Mouse (Mus musculus): Measurements from ENCODE around the gene Lrrn4cl. TPM values are rescaled to one million over a fixed set of nuclear protein-coding genes. Genes with fewer than 3 reads are reported as not detected.
"Not testable (repeated sequence)": the region's sequence is repeated elsewhere in the genome, so short reads cannot be mapped to it uniquely, and the experiment has no call there.

The Lrrn4cl gene
- total RNA-seq, 2 experiments from 2014 or later: 11.5 to 14.0 TPM

GRCm38 (mm10) chr19:8881034-8881392 is 30.4 kb downstream of the Lrrn4cl start:
- DNase-seq: no peak

GRCm38 (mm10) chr19:8883616-8884015 is 33.0 kb downstream of the Lrrn4cl start, which contains the start of the genes Lbhd1 and Gm49403:
TSS of gene Lbhd1 (plus strand) at chr19:8883732.
TSS of gene Gm49403 (plus strand) at chr19:8883930.
- no peak for DNase-seq

- DNase-seq: no peak
These were observed 36.5 kb downstream of the Lrrn4cl start for GRCm38 (mm10) chr19:8886916-8887584.

GRCm38 (mm10) chr19:8887585-8888463 is 37.3 kb downstream of the Lrrn4cl start:
- DNase-seq: no peak

GRCm38 (mm10) chr19:8888511-8889385 is 38.2 kb downstream of the Lrrn4cl start, which contains the start of the genes 1810009A15Rik and Gm49416:
TSS of gene 1810009A15Rik (plus strand) at chr19:8888853.
TSS of gene Gm49416 (plus strand) at chr19:8888926.
- DNase-seq: peak; percentile 91

- DNase-seq: peak; percentile 80
These were observed 42.5 kb downstream of the Lrrn4cl start, which contains the start of gene Ints5 for GRCm38 (mm10) chr19:8892829-8893766. TSS of gene Ints5 (plus strand) at chr19:8893005.

DNA sequence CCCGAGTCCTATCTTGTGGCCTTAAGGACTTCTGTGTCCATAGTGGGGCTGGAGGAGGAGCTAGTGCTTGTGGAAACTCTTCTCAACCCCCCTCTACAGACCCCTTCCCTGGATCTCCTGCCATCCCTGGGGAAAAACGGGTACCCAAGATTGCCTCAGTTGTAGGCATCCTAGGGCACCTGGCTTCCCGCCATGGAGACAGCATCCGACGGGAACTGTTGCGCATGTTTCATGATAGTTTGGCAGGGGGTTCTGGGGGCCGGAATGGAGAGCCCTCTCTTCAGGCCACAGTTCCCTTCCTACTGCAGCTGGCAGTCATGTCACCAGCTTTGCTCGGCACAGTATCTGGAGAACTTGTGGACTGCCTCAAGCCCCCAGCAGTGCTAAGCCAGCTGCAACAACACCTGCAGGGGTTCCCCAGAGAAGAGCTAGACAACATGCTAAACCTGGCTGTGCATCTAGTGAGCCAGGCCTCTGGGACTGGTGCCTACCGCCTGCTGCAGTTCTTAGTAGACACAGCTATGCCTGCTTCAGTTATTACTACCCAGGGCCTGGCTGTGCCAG is 44.9 kb downstream of the Lrrn4cl start:
- DNase-seq: no peak

GRCm38 (mm10) chr19:8896231-8896630 is 45.7 kb downstream of the Lrrn4cl start:
- not testable (repeated sequence) for DNase-seq

- DNase-seq: peak; percentile 58
These were observed 46.8 kb downstream of the Lrrn4cl start for GRCm38 (mm10) chr19:8897211-8897864.

DNA sequence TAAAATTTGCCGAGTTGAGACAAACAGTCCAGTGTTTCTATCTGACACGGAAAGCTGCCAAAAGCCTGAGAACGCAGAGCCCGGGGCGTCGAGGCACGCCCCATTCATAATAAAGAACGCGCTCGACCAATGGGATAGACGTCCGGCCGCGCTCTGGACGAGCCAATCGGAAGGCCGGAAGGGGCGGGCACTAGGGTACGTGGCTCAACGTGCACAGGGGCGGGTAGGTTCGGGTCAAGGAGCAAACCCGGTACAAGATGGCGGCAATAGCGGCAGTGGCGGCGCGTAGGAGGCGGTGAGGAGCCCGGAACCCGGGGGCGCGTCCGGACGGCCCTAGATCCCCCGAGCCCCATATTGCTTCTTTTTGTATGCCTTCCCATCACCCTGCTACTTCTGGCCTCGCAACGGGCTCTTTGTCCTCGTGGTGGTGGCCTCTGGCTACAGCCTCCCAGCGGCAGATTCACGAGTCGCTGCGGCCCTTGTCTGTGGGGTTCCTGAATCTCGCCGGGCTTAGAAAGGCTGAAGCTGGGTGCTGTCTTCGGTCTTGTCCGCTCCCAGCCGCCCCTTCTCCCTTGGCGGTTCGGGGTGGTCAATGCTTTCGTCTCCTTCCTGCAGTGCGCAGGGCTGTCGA is 47.4 kb downstream of the Lrrn4cl start, which contains the start of gene Ganab:
Ganab (plus strand) TSS at position 207 of the 631 bp plus-strand sequence.
- DNase-seq: peak; percentile 91

GRCm38 (mm10) chr19:8898576-8898975 is 48.0 kb downstream of the Lrrn4cl start:
- no peak for DNase-seq

GRCm38 (mm10) chr19:8899079-8899478 is 48.5 kb downstream of the Lrrn4cl start:
- DNase-seq: no peak

DNA sequence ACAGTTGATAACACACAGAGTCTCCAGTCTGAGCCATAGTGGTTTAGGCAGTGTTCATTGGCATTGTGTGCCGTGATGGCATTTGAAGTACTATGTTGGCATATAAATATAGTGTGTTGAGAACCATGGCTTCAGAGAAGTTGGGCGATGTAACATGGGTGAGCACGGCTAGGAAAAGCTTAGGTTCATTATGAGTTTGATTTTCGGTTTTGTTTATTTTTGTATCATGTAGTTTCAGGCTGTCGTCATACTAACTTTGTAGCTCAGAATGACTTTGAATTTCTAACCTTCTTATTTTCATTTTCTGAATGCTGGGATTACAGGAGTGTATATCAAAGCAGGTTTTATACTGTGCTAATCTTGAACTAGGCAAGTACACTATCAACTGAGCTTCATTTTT is 52.8 kb downstream of the Lrrn4cl start:
- DNase-seq: no peak

Small RNA genes within 50 kb of the gene (microRNA-seq; reads per million reads assigned to microRNA genes)
- 0 to 0.25 reads per million in 2 experiments for gene Mir5136

Other genes with a start within 250 kb of the Lrrn4cl start
- not detected for gene Slc22a6, start 232.7 kb upstream of the Lrrn4cl start, total RNA-seq (2021)
- gene Chrm1, start 187.0 kb upstream of the Lrrn4cl start, total RNA-seq (2021): under 1 TPM; 0.11 to 0.16 TPM
- gene Slc3a2, start 127.4 kb upstream of the Lrrn4cl start, total RNA-seq (2021): 10 to 100 TPM; 29.4 to 36.7 TPM
- gene Wdr74, start 114.9 kb upstream of the Lrrn4cl start, total RNA-seq (2021): 10 to 100 TPM; 26.5 to 27.4 TPM
- gene 1700092M07Rik, start 110.0 kb upstream of the Lrrn4cl start, total RNA-seq (2021): under 1 TPM in 1 of 2 experiments, not detected in 1; 0.65 TPM
- 10 to 100 TPM; 35.6 to 46.3 TPM for gene Stx5a, start 109.4 kb upstream of the Lrrn4cl start, total RNA-seq (2021)
- gene Nxf1, start 93.7 kb upstream of the Lrrn4cl start, total RNA-seq (2021): 10 to 100 TPM; 40.8 to 61.8 TPM
- gene Tmem223, start 79.8 kb upstream of the Lrrn4cl start, total RNA-seq (2021): 10 to 100 TPM; 81.9 to 82.5 TPM
- 10 to 100 TPM; 13.6 to 14.1 TPM for gene Tmem179b, start 76.3 kb upstream of the Lrrn4cl start, total RNA-seq (2021)
- 10 to 100 TPM in 1 of 2 experiments, 1 to 10 TPM in 1; 8.5 to 12.0 TPM for gene Taf6l, start 64.4 kb upstream of the Lrrn4cl start, total RNA-seq (2021)
- 10 to 100 TPM; 40.9 to 45.1 TPM for gene Polr2g, start 52.2 kb upstream of the Lrrn4cl start, total RNA-seq (2021)
- gene Zbtb3, start 48.2 kb upstream of the Lrrn4cl start, total RNA-seq (2021): 1 to 10 TPM; 1.0 to 1.4 TPM
- 10 to 100 TPM; 11.8 to 15.7 TPM for gene Ttc9c, start 31.4 kb upstream of the Lrrn4cl start, total RNA-seq (2021)
- 10 to 100 TPM; 42.2 to 47.8 TPM for gene Hnrnpul2, start 30.8 kb upstream of the Lrrn4cl start, total RNA-seq (2021)
- not detected for gene AC129217.1, start 21.0 kb upstream of the Lrrn4cl start, total RNA-seq (2021)
- gene Bscl2, start 13.3 kb upstream of the Lrrn4cl start, total RNA-seq (2021): 10 to 100 TPM; 16.8 to 19.5 TPM
- gene Gng3, start 11.6 kb upstream of the Lrrn4cl start, total RNA-seq (2021): under 1 TPM; 0.66 to 0.77 TPM
- gene Ubxn1, start 20.7 kb downstream of the Lrrn4cl start, total RNA-seq (2021): 100 to 1,000 TPM; 169 to 172 TPM
- gene Uqcc3, start 30.2 kb downstream of the Lrrn4cl start, total RNA-seq (2021): 10 to 100 TPM; 55.2 to 58.1 TPM
- gene Lbhd1, start 33.0 kb downstream of the Lrrn4cl start, total RNA-seq (2021): 10 to 100 TPM in 1 of 2 experiments, 1 to 10 TPM in 1; 7.2 to 11.8 TPM
- not detected for gene Gm49403, start 33.2 kb downstream of the Lrrn4cl start, total RNA-seq (2021)
- gene 1810009A15Rik, start 38.1 kb downstream of the Lrrn4cl start, total RNA-seq (2021): 10 to 100 TPM; 25.6 to 29.6 TPM
- gene Gm49416, start 38.2 kb downstream of the Lrrn4cl start, total RNA-seq (2021): 1 to 10 TPM in 1 of 2 experiments, not detected in 1; 3.3 TPM
- gene Ints5, start 42.2 kb downstream of the Lrrn4cl start, total RNA-seq (2021): 10 to 100 TPM; 10.7 to 14.6 TPM
- gene Ganab, start 47.3 kb downstream of the Lrrn4cl start, total RNA-seq (2021): 10 to 100 TPM; 42.1 to 58.8 TPM
- gene B3gat3, start 69.6 kb downstream of the Lrrn4cl start, total RNA-seq (2021): 10 to 100 TPM; 23.4 to 27.6 TPM
- 1 to 10 TPM; 4.2 to 5.6 TPM for gene Rom1, start 78.6 kb downstream of the Lrrn4cl start, total RNA-seq (2021)
- 10 to 100 TPM; 11.7 to 15.9 TPM for gene Eml3, start 78.8 kb downstream of the Lrrn4cl start, total RNA-seq (2021)
- gene Mta2, start 91.1 kb downstream of the Lrrn4cl start, total RNA-seq (2021): 10 to 100 TPM; 37.7 to 49.7 TPM
- 10 to 100 TPM in 1 of 2 experiments, 1 to 10 TPM in 1; 9.1 to 11.2 TPM for gene Tut1, start 103.1 kb downstream of the Lrrn4cl start, total RNA-seq (2021)
- gene Eef1g, start 116.3 kb downstream of the Lrrn4cl start, total RNA-seq (2021): 100 to 1,000 TPM; 640 to 671 TPM
- gene Ahnak, start 138.5 kb downstream of the Lrrn4cl start, total RNA-seq (2021): 100 to 1,000 TPM; 235 to 267 TPM
- under 1 TPM in 1 of 2 experiments, not detected in 1; 0.63 TPM for gene Scgb1a1, start 237.2 kb downstream of the Lrrn4cl start, total RNA-seq (2021)